Mouse (Mus musculus) stomach, postnatal 0 days (tissue): ENCODE data around the gene Itih4.

Experiments used
- CTCF ChIP-seq: IDR thresholded peaks from 2 replicates; pipeline ENCODE4 v1.5.1; 2016; ENCODE audit warnings: antibody characterized with exemption, low read depth, mild to moderate bottlenecking, moderate library complexity
- EP300 ChIP-seq: optimal IDR thresholded peaks from 2 replicates; pipeline ENCODE3; 2016; ENCODE audit warnings: antibody characterized with exemption

DNA sequence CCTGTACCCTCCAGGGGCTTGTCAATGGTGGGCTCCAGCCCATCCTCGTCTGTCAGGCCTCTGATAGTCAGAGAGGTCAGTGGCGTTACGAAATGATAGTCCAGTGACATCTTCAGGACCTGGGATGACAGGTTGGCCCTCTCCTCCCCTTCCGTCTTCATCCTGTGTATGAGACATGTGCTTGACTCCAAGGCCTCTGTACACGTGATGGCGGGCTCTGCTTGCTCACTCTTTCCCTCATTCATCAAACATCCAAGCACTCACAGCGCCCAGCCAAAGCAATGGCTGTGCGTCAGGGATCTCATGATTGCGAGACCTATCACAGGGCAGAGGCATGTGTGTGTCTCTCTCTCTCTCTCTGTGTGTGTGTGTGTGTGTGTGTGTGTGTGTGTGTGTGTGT, 47.1 kb downstream of the Itih4 start:
- TF ChIP-seq CTCF (no peak), EP300 (no peak)
